Mouse (Mus musculus): ENCODE measurements around the gene Kif3a. TPM values are rescaled to one million over a fixed set of nuclear protein-coding genes. Genes with fewer than 3 reads are reported as not detected.

The Kif3a gene
- total RNA-seq, 2 experiments from 2014 or later = 131 to 139 TPM

Other genes starting within 250 kb of the Kif3a start
- gene Zcchc10, start 242.7 kb upstream of the Kif3a start, total RNA-seq (2021) = 10 to 100 TPM in 1 of 2 experiments, 1 to 10 TPM in 1; 9.6 to 10.7 TPM
- gene Aff4, start 216.5 kb upstream of the Kif3a start, total RNA-seq (2021) = 100 to 1,000 TPM; 228 to 265 TPM
- gene Leap2, start 144.2 kb upstream of the Kif3a start, total RNA-seq (2021) = not detected
- 100 to 1,000 TPM; 411 to 419 TPM for gene Uqcrq, start 136.5 kb upstream of the Kif3a start, total RNA-seq (2021)
- 1 to 10 TPM in 1 of 2 experiments, under 1 TPM in 1; 1.00 to 1.0 TPM for gene Gdf9, start 136.4 kb upstream of the Kif3a start, total RNA-seq (2021)
- gene Gm10447, start 110.3 kb upstream of the Kif3a start, total RNA-seq (2021) = under 1 TPM; 0.15 to 0.33 TPM
- 1 to 10 TPM; 3.5 to 4.4 TPM for gene Shroom1, start 110.2 kb upstream of the Kif3a start, total RNA-seq (2021)
- gene Gm9837, start 96.9 kb upstream of the Kif3a start, total RNA-seq (2021) = under 1 TPM in 1 of 2 experiments, not detected in 1; 0.56 TPM
- gene Gm9945, start 87.2 kb upstream of the Kif3a start, total RNA-seq (2021) = 1 to 10 TPM; 2.3 TPM
- gene Sowaha, start 87.1 kb upstream of the Kif3a start, total RNA-seq (2021) = 100 to 1,000 TPM; 140 to 143 TPM
- gene Sept8, start 48.1 kb upstream of the Kif3a start, total RNA-seq (2021) = 100 to 1,000 TPM; 256 to 257 TPM
- not detected for gene Il4, start 51.3 kb downstream of the Kif3a start, total RNA-seq (2021)
- not detected for gene Il13, start 67.3 kb downstream of the Kif3a start, total RNA-seq (2021)
- 10 to 100 TPM; 11.0 to 11.4 TPM for gene Rad50, start 139.9 kb downstream of the Kif3a start, total RNA-seq (2021)
- not detected for gene Il5, start 153.4 kb downstream of the Kif3a start, total RNA-seq (2021)
- gene Irf1, start 202.6 kb downstream of the Kif3a start, total RNA-seq (2021) = 1 to 10 TPM; 7.4 to 7.5 TPM
- 1 to 10 TPM; 1.0 TPM for gene Gm17334, start 205.8 kb downstream of the Kif3a start, total RNA-seq (2021)